Mouse (Mus musculus) limb, embryonic 13.5 days (tissue): ENCODE measurements at regions not wholly inside any gene's neighbourhood (a gene's known extent, or its start where the extent isn't known, plus 50 kb on each side); places are given as distances from the start of the nearest gene placed in this dataset.
A peak's percentile ranks its signal among the peaks of the same experiment; 100 is the strongest.

Experiments
- ATAC-seq: fragments of 200-750 bp; cut with Nextera tagmentation; 2 replicates; pipeline ENCODE4 v1.8.0; 2017; ENCODE audit warnings: low read depth, moderate number of reproducible peaks, moderate TSS enrichment; ENCODE audit not compliant: low FRiP score
- H3K27ac ChIP-seq: fragments of 300-500 bp; sonication (generic); 2 replicates; pipeline ENCODE4 v1.5.1; 2015; ENCODE audit warnings: inconsistent platforms, mild to moderate bottlenecking, moderate library complexity
- H3K27me3 ChIP-seq: fragments of 300-500 bp; sonication (generic); 2 replicates; pipeline ENCODE4 v1.6.1; 2015; ENCODE audit warnings: mild to moderate bottlenecking, inconsistent platforms
- H3K36me3 ChIP-seq: fragments of 300-500 bp; sonication (generic); 2 replicates; pipeline ENCODE4 v1.6.1; 2015; ENCODE audit warnings: inconsistent platforms, mild to moderate bottlenecking, moderate library complexity
- H3K4me1 ChIP-seq: fragments of 300-500 bp; sonication (generic); 2 replicates; pipeline ENCODE4 v1.6.1; 2015; ENCODE audit warnings: inconsistent platforms
- H3K4me2 ChIP-seq: fragments of 300-500 bp; sonication (generic); replicated peaks from 2 replicates; pipeline ENCODE4 v1.6.1; 2015; ENCODE audit warnings: inconsistent platforms, mild to moderate bottlenecking, moderate library complexity
- H3K4me3 ChIP-seq: fragments of 300-500 bp; sonication (generic); 2 replicates; pipeline ENCODE4 v1.5.1; 2015; ENCODE audit warnings: moderate library complexity, mild to moderate bottlenecking, inconsistent platforms
- H3K9ac ChIP-seq: fragments of 300-500 bp; sonication (generic); 2 replicates; pipeline ENCODE4 v1.6.1; 2015; ENCODE audit warnings: mild to moderate bottlenecking, inconsistent platforms
- H3K9me3 ChIP-seq: fragments of 300-500 bp; sonication (generic); 2 replicates; pipeline ENCODE4 v1.6.1; 2016; ENCODE audit warnings: inconsistent platforms
- WGBS: fragments of 180-500 bp; shearing (Covaris S2); methylation state at CpG from one replicate; pipeline ENCODE4 v1.1.7; 2015; 5-methylcytosine and 5-hydroxymethylcytosine counted together

DNA sequence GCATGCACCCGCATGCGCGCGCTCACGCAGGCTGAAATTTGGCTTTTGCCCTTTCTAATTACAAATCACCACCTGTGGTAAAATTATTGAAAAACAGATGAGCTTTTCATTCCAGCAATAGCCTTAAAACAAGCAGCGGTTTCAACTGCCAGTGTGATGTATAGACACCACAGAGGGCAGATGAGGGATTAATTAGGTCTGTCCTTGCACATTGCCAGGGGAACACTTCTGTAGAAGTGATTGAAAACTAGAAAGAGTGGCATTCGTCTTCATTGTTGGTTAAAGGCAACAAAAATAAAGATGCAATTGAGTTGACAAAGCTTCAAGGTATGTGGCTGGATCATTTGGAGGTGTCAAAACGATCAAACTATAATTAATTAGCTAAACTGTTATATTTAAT is 672.5 kb downstream of the Tfap2b start:
- 56% methylated on average over 8 of the region's 8 CpGs for WGBS
- no peak for ATAC-seq
- no peak overlapping the region for H3K4me2 ChIP-seq

DNA sequence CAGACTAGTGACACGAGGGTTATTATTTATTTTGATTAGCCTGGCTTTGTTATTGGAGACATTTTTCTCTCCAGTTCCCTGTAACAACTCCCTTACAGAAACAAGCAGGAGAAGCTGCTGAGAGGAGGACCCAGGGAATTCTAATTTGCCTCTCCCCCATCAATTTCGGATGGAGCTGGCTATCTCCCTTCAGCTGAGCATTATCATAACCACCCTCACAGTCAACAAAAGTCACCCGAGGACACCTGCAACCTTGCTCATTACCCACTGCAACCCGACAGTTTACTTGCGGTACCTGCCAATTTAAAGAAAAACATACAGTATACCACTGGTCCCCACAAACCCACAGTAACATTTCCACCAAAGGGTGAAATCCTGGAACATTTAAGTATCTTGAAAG is 690.7 kb downstream of the Tfap2b start:
- Histone ChIP-seq H3K9me3 (no peaks in the 10 kb centered on the region), H3K36me3 (no peaks in the 10 kb centered on the region), H3K4me1 (no peaks in the 10 kb centered on the region), H3K4me2 (no peak overlapping the region), H3K9ac (no peak overlapping the region), H3K27me3 (no peaks in the 10 kb centered on the region), H3K27ac (no peak overlapping the region), H3K4me3 (no peak overlapping the region)
- no peak for ATAC-seq
- 55% methylated on average over 5 of the region's 5 CpGs for WGBS

More for the DNA sequence above, 672.5 kb downstream of the Tfap2b start:
- Histone ChIP-seq H3K9me3 (no peaks in the 10 kb centered on the region), H3K4me1 (no peaks in the 10 kb centered on the region), H3K9ac (no peak overlapping the region), H3K4me3 (no peak overlapping the region), H3K27me3 (no peaks in the 10 kb centered on the region), H3K27ac (no peak overlapping the region), H3K36me3 (no peaks in the 10 kb centered on the region)

- Histone ChIP-seq H3K27me3 (no peaks in the 10 kb centered on the region), H3K4me1 (no peaks in the 10 kb centered on the region), H3K27ac (no peak overlapping the region), H3K9me3 (no peaks in the 10 kb centered on the region), H3K4me2 (no peak overlapping the region), H3K4me3 (no peak overlapping the region), H3K36me3 (no peaks in the 10 kb centered on the region), H3K9ac (no peak overlapping the region)
- WGBS: 49% methylated on average over 12 of the region's 12 CpGs
- ATAC-seq: no peak
Measured at GRCm38 (mm10) chr1:19899889-19900310, 691.2 kb downstream of the Tfap2b start.

- Histone ChIP-seq H3K27me3 (no peaks in the 10 kb centered on the region), H3K27ac (no peak overlapping the region), H3K4me2 (no peak overlapping the region), H3K36me3 (no peaks in the 10 kb centered on the region), H3K4me1 (no peaks in the 10 kb centered on the region), H3K9me3 (no peaks in the 10 kb centered on the region), H3K4me3 (no peak overlapping the region), H3K9ac (no peak overlapping the region)
- 91% methylated on average over 2 of the region's 2 CpGs for WGBS
- no peak for ATAC-seq
Measured at GRCm38 (mm10) chr1:19900983-19901531, 692.3 kb downstream of the Tfap2b start.

DNA sequence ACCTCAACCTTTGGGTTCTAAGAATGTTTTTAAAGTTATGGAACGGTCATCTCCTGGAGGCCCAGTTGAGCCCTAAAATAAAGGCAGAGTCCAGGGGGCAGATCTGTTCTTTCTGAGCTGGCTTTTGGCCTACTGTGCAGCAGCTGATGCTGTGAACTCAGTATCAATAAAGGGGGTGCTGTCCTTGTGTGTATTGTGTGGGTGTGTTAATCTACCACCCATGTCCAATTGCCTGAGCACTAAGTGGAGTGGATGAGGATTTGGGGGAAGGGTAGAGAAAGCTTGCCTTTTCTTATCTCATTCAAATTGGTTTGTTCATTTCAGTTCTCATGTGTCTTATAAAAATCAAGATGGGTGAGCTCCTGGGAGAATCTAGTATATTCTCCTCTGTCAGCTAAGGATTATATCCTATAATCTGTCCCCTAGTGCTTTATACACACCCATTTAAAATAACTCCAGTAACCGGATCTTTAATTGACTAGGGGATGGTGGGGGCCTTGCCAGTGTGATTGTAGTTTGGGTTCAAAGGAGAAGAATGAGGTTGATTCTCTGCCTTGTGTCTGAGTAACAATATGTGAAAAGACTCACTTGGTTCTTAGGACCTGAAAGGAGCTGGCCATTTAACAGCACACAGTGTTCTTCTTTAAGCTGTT is 703.6 kb downstream of the Tfap2b start:
- ATAC-seq: no peak
- Histone ChIP-seq H3K4me2 (no peak overlapping the region), H3K27me3 (no peaks in the 10 kb centered on the region), H3K9me3 (no peaks in the 10 kb centered on the region), H3K4me1 (no peaks in the 10 kb centered on the region), H3K36me3 (no peaks in the 10 kb centered on the region), H3K9ac (no peak overlapping the region), H3K27ac (no peak overlapping the region), H3K4me3 (no peak overlapping the region)
- WGBS: 83% methylated on average over 2 of the region's 2 CpGs

GRCm38 (mm10) chr1:19918762-19919161 is 699.1 kb downstream of the Pkhd1 start:
- no peak overlapping the region for H3K4me3 ChIP-seq
- WGBS: 92% methylated on average over 4 of the region's 4 CpGs
- no peak for ATAC-seq
- no peak overlapping the region for H3K9ac ChIP-seq
- no peaks in the 10 kb centered on the region for H3K9me3 ChIP-seq
- H3K4me1 ChIP-seq: no peaks in the 10 kb centered on the region
- no peaks in the 10 kb centered on the region for H3K36me3 ChIP-seq
- H3K27me3 ChIP-seq: no peaks in the 10 kb centered on the region
- no peak overlapping the region for H3K27ac ChIP-seq
- H3K4me2 ChIP-seq: no peak overlapping the region

GRCm38 (mm10) chr1:19927192-19927591 is 690.7 kb downstream of the Pkhd1 start:
- H3K36me3 ChIP-seq: no peaks in the 10 kb centered on the region
- H3K4me1 ChIP-seq: no peaks in the 10 kb centered on the region
- H3K4me2 ChIP-seq: no peak overlapping the region
- no peaks in the 10 kb centered on the region for H3K27me3 ChIP-seq
- H3K4me3 ChIP-seq: no peak overlapping the region
- ATAC-seq: no peak
- no peak overlapping the region for H3K9ac ChIP-seq
- no peak overlapping the region for H3K27ac ChIP-seq
- WGBS: 90% methylated on average over 1 of the region's 1 CpGs
- H3K9me3 ChIP-seq: no peaks in the 10 kb centered on the region

- Histone ChIP-seq H3K36me3 (no peaks in the 10 kb centered on the region), H3K4me1 (no peaks in the 10 kb centered on the region), H3K9me3 (no peaks in the 10 kb centered on the region), H3K27me3 (no peaks in the 10 kb centered on the region), H3K4me2 (no peak overlapping the region), H3K27ac (no peak overlapping the region), H3K4me3 (no peak overlapping the region), H3K9ac (no peak overlapping the region)
- ATAC-seq: no peak
- WGBS: 36% methylated on average over 5 of the region's 5 CpGs
Measured at GRCm38 (mm10) chr1:19927736-19928327, 690.0 kb downstream of the Pkhd1 start.

DNA sequence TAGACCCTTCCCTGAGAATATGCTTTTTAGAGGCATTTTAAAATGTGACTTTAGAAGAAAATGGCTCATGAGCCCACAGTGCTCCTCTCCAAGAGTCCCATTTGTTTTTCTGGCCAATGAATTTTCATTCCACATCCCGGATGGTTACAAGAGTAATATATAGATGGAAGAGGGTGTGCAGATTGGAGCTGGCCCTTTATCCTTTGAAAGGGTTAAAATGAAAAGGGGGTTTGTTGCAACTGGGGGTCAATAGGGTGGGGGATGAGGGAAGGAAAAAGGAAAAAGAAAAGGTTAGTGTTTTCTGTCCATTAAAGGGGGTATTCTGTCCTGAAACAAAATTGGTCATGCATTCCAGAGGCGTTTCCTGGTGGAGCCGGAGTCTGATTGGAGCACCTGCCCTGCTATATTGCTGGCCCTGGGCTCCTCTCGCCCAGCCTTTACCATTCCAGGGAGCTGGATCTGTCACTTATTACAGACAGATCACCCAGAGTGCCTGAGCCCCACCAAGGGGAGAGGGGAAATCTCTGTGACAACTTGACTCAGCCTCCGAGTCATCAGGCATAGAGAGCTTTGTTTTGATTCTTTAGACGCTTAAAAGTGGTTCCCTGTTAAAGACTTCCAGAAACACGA is 666.7 kb downstream of the Pkhd1 start:
- Histone ChIP-seq H3K9ac (no peak overlapping the region), H3K4me1 (peaks cover 6% of the 10 kb centered on the region; the same call in 1 of the 2 replicates), H3K36me3 (no peaks in the 10 kb centered on the region), H3K9me3 (no peaks in the 10 kb centered on the region), H3K4me2 (0 out of 2 replicates have a peak overlapping the region, but pooled peaks have one; percentile 3), H3K27me3 (no peaks in the 10 kb centered on the region), H3K27ac (no peak overlapping the region), H3K4me3 (no peak overlapping the region)
- WGBS: 47% methylated on average over 7 of the region's 7 CpGs
- ATAC-seq: no peak; the same call in 1 of the 2 replicates

GRCm38 (mm10) chr1:19951680-19952248 is 666.1 kb downstream of the Pkhd1 start:
- no peak overlapping the region for H3K4me3 ChIP-seq
- no peaks in the 10 kb centered on the region for H3K36me3 ChIP-seq
- no peaks in the 10 kb centered on the region for H3K27me3 ChIP-seq
- H3K4me2 ChIP-seq: 0 out of 2 replicates have a peak overlapping the region, but pooled peaks have one; percentile 3
- no peak overlapping the region for H3K9ac ChIP-seq
- WGBS: 59% methylated on average over 8 of the region's 8 CpGs
- no peak for ATAC-seq
- H3K9me3 ChIP-seq: no peaks in the 10 kb centered on the region
- peaks cover 6% of the 10 kb centered on the region; the same call in 1 of the 2 replicates for H3K4me1 ChIP-seq
- no peak overlapping the region for H3K27ac ChIP-seq

GRCm38 (mm10) chr1:19973364-19973763 is 644.5 kb downstream of the Pkhd1 start:
- H3K36me3 ChIP-seq: no peaks in the 10 kb centered on the region
- no peaks in the 10 kb centered on the region for H3K27me3 ChIP-seq
- H3K9me3 ChIP-seq: no peaks in the 10 kb centered on the region
- H3K4me2 ChIP-seq: no peak overlapping the region
- no peak overlapping the region for H3K4me3 ChIP-seq
- no peak overlapping the region for H3K27ac ChIP-seq
- H3K4me1 ChIP-seq: no peaks in the 10 kb centered on the region
- WGBS: 51% methylated on average over 4 of the region's 4 CpGs
- no peak; the same call in 1 of the 2 replicates for ATAC-seq
- no peak overlapping the region for H3K9ac ChIP-seq

GRCm38 (mm10) chr1:19973981-19974380 is 643.9 kb downstream of the Pkhd1 start:
- Histone ChIP-seq H3K36me3 (no peaks in the 10 kb centered on the region), H3K4me1 (no peaks in the 10 kb centered on the region), H3K27ac (no peak overlapping the region), H3K9me3 (no peaks in the 10 kb centered on the region), H3K4me3 (no peak overlapping the region), H3K27me3 (no peaks in the 10 kb centered on the region), H3K9ac (no peak overlapping the region), H3K4me2 (no peak overlapping the region)
- ATAC-seq: no peak
- WGBS: 27% methylated on average over 2 of the region's 2 CpGs
